Mouse (Mus musculus): ENCODE results near the gene Ang5.
A peak's percentile ranks its signal among the peaks of the same experiment; 100 is the strongest.
"Not testable (repeated sequence)": the region's sequence is repeated elsewhere in the genome, so short reads cannot be mapped to it uniquely, and the experiment has no call there.

Gene Ang5

DNA sequence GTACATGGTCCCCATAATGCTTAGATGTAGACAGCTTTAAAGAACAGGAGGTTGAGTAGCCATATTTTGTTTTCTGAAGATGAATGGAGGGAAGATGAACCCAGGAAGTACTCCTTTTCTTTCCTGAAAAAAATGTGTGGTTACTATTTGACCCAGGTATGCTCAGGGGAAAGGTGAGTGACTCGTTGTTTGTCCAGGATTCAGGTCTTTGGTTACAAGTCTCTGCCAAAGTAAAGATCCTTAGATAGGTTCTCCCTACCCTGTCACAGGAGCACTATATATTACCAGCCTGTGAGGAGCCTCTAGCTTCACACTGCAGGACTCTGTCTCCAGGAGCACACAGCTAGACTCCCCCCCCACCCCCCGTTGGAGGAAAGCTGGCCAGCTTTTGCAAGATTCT lies at the start of gene Ang5:
Gene Ang5 (plus strand): TSS at position 301 of the 400 bp plus-strand sequence.
- DNase-seq = not testable (repeated sequence)

DNA sequence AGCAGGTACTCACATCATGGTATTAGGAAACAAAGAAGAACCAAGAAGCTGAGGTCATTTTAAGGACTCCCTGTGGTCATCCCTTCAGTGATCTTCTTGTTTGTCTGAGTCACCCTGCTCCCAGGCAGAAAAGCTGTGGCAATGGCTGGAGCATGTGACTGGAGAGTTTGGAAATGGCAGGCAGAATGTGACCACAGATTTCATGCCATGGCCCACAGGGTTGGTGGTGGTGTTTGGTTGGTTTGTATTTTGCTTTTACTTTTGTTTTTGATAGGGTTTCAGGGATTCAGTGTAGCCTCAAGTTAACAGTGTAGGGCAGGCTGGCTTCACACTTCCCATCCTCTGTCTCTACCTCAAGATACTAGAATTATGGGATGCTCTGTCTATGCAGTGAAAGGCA lies 38.7 kb upstream of the Ang5 start:
- DNase-seq = not testable (repeated sequence)

DNA sequence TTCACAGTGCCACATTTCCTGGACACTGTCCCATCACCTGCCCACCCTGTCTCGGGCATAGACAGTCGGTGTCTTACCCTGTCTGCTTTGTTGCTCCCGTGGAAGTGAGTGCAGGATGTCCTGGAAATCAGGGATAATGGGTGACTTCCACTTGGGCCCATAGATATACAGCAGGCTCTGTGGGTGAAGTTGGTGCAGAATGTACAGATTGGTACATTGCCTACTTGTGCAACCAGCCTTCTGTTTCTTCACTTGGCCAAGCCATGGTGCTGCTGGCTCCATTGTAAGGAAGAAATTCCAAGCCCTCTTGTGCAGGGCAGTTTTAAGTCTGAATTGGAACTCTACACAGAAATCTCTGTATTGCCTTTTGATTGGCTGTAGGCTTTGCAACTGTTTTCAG lies 33.4 kb upstream of the Ang5 start, which contains the start of gene Ear10:
Gene Ear10 (minus strand): TSS at position 101 of the 400 bp plus-strand sequence.
- not testable (repeated sequence) for DNase-seq

DNA sequence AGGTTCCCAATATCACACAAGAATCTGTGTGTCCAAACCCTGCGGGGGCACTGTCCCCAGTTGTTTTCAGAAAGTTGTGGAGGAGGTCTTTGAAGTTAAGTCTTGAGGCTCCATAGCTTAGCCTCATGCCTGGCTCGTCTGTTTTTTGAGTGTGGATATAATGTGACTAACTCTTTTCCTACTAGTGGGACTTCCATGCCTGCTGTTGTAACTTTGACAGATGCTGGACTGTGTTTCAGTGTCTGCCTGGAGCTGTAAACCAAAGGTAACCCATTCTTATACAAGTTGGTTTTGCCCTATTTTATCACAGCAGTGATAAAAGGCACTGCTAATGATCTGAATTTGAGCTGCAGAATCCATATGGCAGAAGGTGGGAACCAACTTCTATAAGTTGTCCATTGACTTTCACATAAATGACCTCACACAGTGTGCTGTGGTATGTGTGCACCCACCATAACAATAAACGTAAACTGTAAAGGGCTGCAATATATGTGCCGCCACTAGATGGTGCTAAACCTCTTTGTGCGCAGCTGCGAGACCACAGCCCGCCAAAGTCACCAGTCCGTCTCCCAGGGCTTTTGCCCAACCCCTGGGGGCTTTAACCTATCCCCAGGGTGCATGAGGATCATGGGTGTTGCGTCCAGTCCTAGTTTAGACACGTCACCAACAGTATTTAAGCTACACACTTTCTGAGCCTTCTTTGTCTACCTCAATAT lies 32.0 kb upstream of the Ang5 start, which contains the start of gene Gm8113:
Gene Gm8113 (plus strand): TSS at position 703 of the 716 bp plus-strand sequence.
- DNase-seq = peak; percentile 61

DNA sequence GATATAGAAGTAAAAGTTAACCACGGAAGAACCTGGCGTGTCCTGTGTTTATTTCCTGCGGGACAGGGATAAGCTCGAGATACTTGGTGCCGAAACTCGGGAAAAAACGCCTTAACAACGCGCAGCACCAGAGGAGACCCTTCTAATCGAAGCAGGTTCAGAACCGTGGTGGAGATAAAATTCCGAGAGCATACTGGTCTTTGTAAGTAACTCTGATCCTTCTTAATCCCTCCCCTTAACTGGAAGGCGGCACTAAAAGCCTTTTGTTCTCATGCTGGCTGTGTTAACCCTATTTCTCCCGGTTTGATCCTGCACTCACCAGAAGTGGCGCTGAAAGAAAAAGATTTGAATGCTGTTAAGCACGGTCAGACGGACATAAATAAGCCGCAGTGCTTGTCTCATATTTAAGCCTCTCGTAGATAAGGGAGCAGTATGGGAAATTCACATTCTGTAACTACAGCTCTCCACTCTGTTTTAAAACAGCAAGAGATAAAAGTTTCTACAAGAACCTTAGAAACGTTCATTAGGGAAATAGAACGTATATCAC lies 31.4 kb upstream of the Ang5 start:
- DNase-seq = not testable (repeated sequence)

DNA sequence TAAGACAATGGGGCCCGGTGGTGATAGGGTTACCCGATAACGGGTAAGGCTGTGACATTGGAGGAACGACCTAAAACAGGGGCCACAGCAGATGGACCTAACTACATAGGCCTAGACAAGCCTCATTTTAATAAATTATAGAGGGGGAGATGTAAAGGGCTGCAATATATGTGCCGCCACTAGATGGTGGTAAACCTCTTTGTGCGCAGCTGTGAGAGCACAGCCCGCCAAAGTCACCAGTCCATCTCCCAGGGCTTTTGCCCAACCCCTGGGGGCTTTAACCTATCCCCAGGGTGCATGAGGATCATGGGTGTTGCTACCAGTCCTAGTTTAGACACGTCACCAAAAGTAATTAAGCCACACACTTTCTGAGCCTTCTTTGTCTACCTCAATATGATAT lies 23.9 kb upstream of the Ang5 start:
- peak; percentile 33 for DNase-seq

DNA sequence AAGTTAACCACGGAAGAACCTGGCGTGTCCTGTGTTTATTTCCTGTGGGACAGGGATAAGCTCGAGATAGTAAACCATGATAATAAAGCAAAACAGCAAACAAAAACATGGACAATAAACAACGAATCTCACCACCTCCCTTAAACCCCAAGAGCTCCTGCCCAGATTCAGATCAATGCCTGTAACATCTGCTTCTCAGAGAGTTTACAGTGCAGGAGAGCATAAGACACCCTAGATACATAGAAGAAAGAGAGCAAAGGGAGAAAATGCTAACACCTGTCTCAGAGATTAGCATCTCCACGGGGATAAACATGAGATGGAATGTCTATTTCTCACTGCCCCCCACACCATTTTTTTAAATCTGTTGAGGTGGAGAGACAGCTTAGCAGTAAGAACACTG lies 23.5 kb upstream of the Ang5 start:
- DNase-seq = not testable (repeated sequence)

DNA sequence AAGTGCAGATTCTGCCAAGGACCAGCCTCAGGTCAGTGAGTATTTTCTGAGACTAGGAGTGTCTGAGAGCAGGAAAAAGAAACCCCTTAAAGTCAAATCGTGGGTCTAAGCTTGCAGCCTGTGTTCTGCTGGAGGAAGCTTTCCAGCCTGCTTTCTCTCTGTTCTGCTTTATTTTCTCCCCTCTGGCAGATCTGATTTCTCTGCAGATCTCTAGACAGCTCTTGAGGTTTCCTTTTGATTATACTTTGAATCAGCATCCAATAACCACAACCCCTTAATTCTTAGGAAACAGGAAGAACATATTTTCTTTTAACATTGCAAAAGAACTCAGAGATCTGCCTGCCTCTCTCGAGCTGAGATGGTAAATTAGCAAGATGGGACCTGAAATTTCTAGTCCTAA lies 3.5 kb upstream of the Ang5 start:
- not testable (repeated sequence) for DNase-seq

DNA sequence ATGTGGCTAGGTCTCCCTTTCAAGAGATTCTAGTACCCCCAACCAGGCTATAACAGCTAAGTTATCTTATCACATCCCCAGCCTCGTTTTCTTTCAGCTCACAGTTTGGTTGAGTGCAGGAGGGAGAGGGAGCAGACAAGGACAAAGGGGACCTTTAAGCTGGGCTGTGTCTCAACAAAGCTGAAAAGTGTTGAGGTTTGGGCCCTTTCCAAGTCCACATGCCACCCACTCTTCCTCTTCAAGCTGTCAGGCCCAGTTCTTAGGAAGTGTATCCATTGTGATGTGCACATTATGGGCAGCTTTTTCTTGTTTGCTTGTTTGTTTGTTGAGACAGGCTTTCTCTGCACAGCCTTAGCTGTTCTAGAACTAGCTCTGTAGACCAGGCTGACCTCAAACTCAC lies 1.8 kb upstream of the Ang5 start:
- not testable (repeated sequence) for DNase-seq

DNA sequence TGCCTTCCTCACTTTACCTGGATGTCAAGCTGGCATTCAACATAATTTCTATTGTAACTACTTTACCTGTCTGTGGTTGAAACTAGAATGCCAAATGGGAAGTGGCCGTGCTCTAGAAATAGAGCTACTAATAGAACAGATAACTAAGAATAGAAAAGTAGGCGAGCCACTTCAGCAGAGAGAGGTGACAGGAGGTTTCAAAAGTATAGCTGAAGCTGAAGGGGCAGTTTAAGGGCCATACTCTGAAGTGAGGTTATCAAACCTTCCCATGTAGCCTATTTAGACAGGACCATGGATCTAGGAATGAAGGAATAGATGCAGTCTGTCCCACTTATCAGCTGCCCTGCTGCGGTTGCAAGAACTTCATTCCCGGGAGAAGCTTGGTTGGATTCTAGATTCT lies 26.6 kb downstream of the Ang5 start:
- DNase-seq = no peak

DNA sequence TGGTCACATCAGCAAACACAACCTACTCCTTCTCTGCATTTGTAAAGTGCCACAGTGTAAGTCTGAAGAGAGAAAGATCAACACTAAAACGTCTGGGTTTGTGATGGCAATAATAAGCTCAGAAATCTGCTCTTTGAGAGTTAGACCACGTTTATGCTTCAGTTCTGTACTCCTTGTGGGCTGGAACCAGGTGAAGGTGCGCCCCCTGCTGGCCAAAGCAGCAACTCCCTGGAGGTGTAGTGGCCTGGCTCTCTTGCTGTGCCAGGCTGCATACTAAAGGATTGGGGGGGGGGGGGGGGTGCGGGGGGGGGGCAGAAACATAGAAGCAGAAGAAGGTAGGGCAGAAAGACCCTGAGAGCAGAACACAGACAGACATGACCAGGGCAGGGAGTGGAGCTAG lies 27.0 kb downstream of the Ang5 start:
- DNase-seq = peak; percentile 42

DNA sequence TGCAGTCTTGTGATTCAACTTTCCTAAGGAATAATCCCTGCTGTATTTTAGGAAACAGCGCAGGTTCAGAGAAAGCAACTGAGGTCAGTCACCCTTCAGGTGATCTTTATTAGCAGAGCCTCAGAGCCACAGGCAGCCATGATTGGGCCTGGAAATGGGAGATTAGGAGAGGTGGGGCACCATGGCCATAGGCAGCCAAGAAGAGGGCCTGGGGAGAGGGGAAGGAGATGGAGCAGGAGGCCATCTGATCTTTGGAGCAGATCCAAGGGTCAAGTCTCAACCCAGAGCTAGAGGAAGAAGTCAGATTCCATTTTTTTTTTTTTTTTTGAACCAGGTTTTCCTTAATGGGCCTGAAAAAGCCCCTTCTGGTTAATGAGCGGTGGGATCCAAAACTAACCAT lies 29.3 kb downstream of the Ang5 start:
- DNase-seq = no peak

DNA sequence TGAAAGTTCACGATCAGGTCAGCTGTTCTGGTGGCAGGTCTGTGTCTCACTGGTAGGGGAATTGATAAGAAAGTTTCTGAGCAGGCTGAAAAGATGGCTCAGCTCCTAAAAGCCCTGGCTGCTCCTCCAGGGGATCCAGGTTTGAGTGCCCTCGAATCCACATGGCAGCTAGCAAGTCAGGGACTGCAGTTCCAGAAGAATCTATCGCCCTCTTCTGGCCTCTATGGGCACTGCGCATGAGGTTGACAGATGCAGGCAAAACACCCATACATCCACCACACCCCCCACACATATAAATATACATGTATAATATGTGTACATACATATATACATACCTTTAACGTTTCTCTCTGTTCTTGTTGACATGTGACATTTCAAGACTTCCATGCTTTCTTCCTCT lies 30.5 kb downstream of the Ang5 start:
- DNase-seq = peak; percentile 64

DNA sequence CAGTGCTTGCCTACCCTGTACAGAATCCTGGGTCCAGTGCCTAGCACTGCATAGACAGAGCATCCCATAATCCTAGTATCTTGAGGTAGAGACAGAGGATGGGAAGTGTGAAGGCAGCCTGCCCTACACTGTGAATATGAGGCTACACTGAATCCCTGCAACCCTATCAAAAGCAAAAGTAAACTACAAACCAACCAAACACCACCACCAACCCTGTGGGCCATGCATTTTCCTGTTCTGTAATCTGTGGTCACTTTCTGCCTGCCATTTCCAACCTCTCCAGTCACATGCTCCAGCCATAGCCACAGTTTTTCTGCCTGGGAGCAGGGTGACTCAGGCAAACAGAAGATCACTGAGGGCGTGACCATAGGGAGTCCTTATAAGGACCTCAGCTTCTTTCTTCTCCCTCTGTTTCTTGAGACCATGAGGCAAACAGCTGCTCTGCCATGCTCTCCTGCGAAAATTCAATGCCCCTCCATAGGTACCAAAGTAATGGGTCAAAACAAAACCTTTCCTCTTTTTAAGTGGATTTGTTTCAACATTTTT lies 41.7 kb downstream of the Ang5 start:
- DNase-seq = not testable (repeated sequence)

DNA sequence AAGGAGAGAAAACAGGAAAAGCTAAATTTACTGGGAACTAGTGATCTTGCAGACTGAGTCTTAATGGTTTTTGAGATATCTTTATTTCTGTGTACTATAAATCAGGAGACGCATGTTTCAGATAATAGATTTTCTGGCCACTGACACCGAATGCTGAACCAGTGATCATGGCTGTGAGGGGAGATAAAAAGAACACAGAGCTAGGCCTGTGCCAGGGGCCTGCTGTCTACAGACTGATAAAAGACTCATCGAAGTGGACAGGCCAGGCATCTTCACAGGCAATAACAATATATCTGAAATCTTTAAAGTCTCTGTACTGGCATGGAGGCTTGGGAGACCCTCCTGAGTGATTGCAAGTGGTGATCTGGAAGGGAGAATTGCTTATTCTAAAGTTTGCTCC lies 44.7 kb downstream of the Ang5 start:
- DNase-seq = no peak

DNA sequence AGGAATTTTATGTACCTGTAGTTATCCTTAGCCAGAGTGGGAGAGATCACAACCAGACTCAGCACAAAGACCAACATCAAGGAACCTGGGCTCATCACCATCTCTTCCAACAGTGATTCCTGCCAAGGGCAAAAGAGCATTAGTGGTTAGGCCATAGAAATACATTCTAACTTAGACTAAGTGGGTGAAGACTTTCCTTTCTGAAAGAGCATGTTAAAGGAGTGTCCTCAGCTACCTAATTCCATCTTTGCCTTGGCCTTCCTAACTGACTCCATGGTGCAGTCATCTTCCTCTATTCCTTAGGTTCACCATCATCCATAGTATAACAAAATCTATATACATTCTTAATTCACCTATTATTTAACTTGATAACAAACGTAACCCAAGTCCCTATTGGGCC lies 45.3 kb downstream of the Ang5 start, which contains the start of gene Ang6:
Gene Ang6 (minus strand): TSS at position 101 of the 400 bp plus-strand sequence.
- DNase-seq = no peak

DNA sequence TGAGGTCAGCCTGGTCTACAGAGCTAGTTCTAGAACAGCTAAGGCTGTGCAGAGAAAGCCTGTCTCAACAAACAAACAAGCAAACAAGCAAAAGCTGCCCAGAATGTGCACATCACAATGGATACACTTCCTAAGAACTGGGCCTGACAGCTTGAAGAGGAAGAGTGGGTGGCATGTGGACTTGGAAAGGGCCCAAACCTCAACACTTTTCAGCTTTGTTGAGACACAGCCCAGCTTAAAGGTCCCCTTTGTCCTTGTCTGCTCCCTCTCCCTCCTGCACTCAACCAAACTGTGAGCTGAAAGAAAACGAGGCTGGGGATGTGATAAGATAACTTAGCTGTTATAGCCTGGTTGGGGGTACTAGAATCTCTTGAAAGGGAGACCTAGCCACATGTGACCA lies 51.2 kb downstream of the Ang5 start:
- DNase-seq = not testable (repeated sequence)

DNA sequence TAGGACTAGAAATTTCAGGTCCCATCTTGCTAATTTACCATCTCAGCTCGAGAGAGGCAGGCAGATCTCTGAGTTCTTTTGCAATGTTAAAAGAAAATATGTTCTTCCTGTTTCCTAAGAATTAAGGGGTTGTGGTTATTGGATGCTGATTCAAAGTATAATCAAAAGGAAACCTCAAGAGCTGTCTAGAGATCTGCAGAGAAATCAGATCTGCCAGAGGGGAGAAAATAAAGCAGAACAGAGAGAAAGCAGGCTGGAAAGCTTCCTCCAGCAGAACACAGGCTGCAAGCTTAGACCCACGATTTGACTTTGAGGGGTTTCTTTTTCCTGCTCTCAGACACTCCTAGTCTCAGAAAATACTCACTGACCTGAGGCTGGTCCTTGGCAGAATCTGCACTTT lies 52.8 kb downstream of the Ang5 start:
- DNase-seq = not testable (repeated sequence)
